Mouse (Mus musculus) embryonic facial prominence, embryonic 12.5 days (tissue): ENCODE results near the gene Rfng. TPM values are rescaled to one million over a fixed set of nuclear protein-coding genes. Genes with fewer than 3 reads are reported as not detected.
"Not testable (repeated sequence)": the region's sequence is repeated elsewhere in the genome, so short reads cannot be mapped to it uniquely, and the experiment has no call there.

Experiments used
- ATAC-seq: fragments of 200-750 bp; cut with Nextera tagmentation; 2 replicates; pipeline ENCODE4 v1.8.0; 2017; ENCODE audit not compliant: insufficient number of reproducible peaks, insufficient read depth, low FRiP score, low TSS enrichment
- H3K27ac ChIP-seq: fragments of 300-500 bp; sonication (generic); 2 replicates; pipeline ENCODE4 v1.5.1; 2016; ENCODE audit warnings: mild to moderate bottlenecking
- H3K27me3 ChIP-seq: fragments of 300-500 bp; sonication (generic); 2 replicates; pipeline ENCODE4 v1.6.1; 2016; ENCODE audit warnings: mild to moderate bottlenecking, moderate library complexity
- H3K36me3 ChIP-seq: fragments of 300-500 bp; sonication (generic); 2 replicates; pipeline ENCODE4 v1.6.1; 2016; ENCODE audit warnings: mild to moderate bottlenecking
- H3K4me1 ChIP-seq: fragments of 300-500 bp; sonication (generic); 2 replicates; pipeline ENCODE4 v1.6.1; 2016
- H3K4me2 ChIP-seq: fragments of 300-500 bp; sonication (generic); replicated peaks from 2 replicates; pipeline ENCODE4 v1.6.1; 2016; ENCODE audit warnings: mild to moderate bottlenecking, moderate library complexity
- H3K4me3 ChIP-seq: fragments of 300-500 bp; sonication (generic); 2 replicates; pipeline ENCODE4 v1.5.1; 2016; ENCODE audit warnings: mild to moderate bottlenecking
- H3K9ac ChIP-seq: fragments of 300-500 bp; sonication (generic); 2 replicates; pipeline ENCODE4 v1.6.1; 2016; ENCODE audit warnings: mild to moderate bottlenecking, moderate library complexity
- H3K9me3 ChIP-seq: fragments of 300-500 bp; sonication (generic); 2 replicates; pipeline ENCODE4 v1.6.1; 2016; ENCODE audit warnings: mild to moderate bottlenecking, moderate library complexity
- WGBS: fragments of 180-500 bp; shearing (Covaris S2); methylation state at CpG from one replicate; pipeline ENCODE4 v1.1.7; 2016; 5-methylcytosine and 5-hydroxymethylcytosine counted together
- polyA plus RNA-seq: library from polyadenylated mRNA; unstranded; fragments of >200 nt; fragmentation: Nextera tagmentation; extraction: Ambion mirVana; gene quantifications from 2 replicates; pipeline ENCODE4 v1.2.1, GENCODE M21; 2016

Gene Rfng
- 47.0 and 47.2 TPM in 2 replicates for polyA plus RNA-seq

DNA sequence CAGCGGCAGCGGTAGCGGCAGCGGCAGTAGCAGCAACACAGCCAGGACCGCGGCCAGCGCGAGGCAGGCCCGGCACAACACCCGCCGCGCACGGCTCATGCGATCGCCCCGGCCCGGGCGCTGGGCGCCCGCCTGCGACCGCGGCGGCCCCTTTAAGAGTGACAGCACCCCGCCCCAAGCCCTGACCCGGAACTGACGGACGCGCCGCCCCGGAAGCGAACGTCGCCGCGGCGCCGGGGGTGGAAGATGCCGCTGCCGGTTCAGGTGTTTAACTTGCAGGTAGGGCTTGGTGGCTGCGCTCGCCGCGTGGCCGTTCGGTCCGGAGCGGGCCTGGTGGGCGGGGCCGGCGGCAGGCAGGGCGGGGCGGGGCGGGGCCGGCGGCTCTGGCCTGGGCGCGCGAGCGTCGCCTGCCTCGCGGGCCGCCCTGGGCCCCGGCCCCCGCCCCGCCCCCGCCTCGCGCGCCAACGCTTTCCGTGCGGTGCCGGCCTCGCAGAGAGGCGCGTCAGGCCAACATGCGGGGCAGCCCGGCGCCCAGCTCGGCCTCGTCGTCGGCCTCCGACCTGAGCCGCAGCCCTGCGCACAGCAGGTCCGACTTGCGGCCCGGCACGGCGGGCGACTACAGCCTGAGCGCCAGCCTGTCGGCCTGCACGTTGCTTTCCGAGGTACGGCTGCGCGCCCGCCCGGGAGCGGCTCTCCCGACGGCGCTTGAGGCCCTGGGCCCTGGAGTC is at the start of gene Rfng, which contains the start of gene Gps1:
Gene Rfng, minus strand, starts transcription at position 144 of the 728 bp plus-strand sequence.
Gene Gps1, plus strand, starts transcription at position 209 of the 728 bp plus-strand sequence.
- Histone ChIP-seq H3K9me3 (no peaks in the 10 kb centered on the region), H3K27ac (peak within 1 kb of the TSS; percentile 84), H3K36me3 (peaks cover 42% of the 10 kb centered on the region), H3K9ac (peak within 1 kb of the TSS; percentile 96), H3K4me3 (peak within 1 kb of the TSS; percentile 99), H3K27me3 (no peaks in the 10 kb centered on the region), H3K4me2 (peak within 1 kb of the TSS; percentile 98), H3K4me1 (peaks cover 13% of the 10 kb centered on the region)
- WGBS: under 1% methylated on average over 70 of the region's 107 CpGs
- ATAC-seq: peak; percentile 74

DNA sequence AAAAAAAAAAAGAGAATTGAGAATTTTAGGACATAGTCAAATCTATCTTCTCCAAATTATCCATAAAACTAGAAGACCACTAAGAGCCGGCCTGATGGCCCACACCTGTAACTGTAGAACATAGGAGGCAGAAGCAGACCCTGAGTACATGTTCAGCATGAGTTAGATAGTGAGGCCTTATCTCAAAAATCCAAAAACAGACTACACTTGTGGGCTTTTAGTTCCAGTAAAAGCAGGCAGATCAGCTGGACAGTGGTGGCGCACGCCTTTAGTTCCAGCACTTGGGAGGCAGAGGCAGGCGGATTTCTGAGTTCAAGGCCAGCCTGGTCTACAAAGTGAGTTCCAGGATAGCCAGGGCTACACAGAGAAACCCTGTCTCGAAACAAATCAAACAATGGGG is 49.0 kb upstream of the Rfng start:
- H3K27me3 ChIP-seq, H3K4me2 ChIP-seq, ATAC-seq, H3K4me1 ChIP-seq, H3K9me3 ChIP-seq, H3K4me3 ChIP-seq, H3K9ac ChIP-seq: not testable (repeated sequence)
- peaks cover 12% of the 10 kb centered on the region; the same call in 1 of the 2 replicates for H3K36me3 ChIP-seq
- 0 out of 2 replicates have a peak overlapping the region, but pooled peaks have one; percentile 30 for H3K27ac ChIP-seq
- WGBS: 91% methylated on average over 5 of the region's 5 CpGs

- H3K36me3 ChIP-seq: peaks cover 12% of the 10 kb centered on the region; the same call in 1 of the 2 replicates
- H3K4me3 ChIP-seq: no peak overlapping the region
- WGBS: 79% methylated on average over 3 of the region's 3 CpGs
- no peaks in the 10 kb centered on the region for H3K27me3 ChIP-seq
- H3K4me2 ChIP-seq: no peak overlapping the region
- H3K9ac ChIP-seq: no peak overlapping the region
- no peaks in the 10 kb centered on the region for H3K9me3 ChIP-seq
- ATAC-seq: no peak
- H3K4me1 ChIP-seq: no peaks in the 10 kb centered on the region
- no peak overlapping the region for H3K27ac ChIP-seq
These were observed 47.8 kb upstream of the Rfng start for GRCm38 (mm10) chr11:120831659-120832440.

- 69% methylated on average over 12 of the region's 12 CpGs for WGBS
- H3K9ac ChIP-seq: no peak overlapping the region
- no peak overlapping the region for H3K27ac ChIP-seq
- no peak for ATAC-seq
- H3K27me3 ChIP-seq: no peaks in the 10 kb centered on the region
- H3K4me3 ChIP-seq: no peak overlapping the region
- H3K4me2 ChIP-seq: no peak overlapping the region
- peaks cover 12% of the 10 kb centered on the region; the same call in 1 of the 2 replicates for H3K36me3 ChIP-seq
- peaks cover 8% of the 10 kb centered on the region for H3K4me1 ChIP-seq
- H3K9me3 ChIP-seq: no peaks in the 10 kb centered on the region
These were observed 46.7 kb upstream of the Rfng start for GRCm38 (mm10) chr11:120830686-120831085.

GRCm38 (mm10) chr11:120829757-120830532 is 45.9 kb upstream of the Rfng start:
- 84% methylated on average over 10 of the region's 10 CpGs for WGBS
- ATAC-seq: no peak
- H3K4me2 ChIP-seq: no peak overlapping the region
- no peak overlapping the region for H3K4me3 ChIP-seq
- H3K27ac ChIP-seq: no peak overlapping the region
- H3K27me3 ChIP-seq: no peaks in the 10 kb centered on the region
- peaks cover 15% of the 10 kb centered on the region for H3K4me1 ChIP-seq
- no peaks in the 10 kb centered on the region for H3K9me3 ChIP-seq
- no peak overlapping the region for H3K9ac ChIP-seq
- peaks cover 12% of the 10 kb centered on the region; the same call in 1 of the 2 replicates for H3K36me3 ChIP-seq

GRCm38 (mm10) chr11:120828416-120828815 is 44.4 kb upstream of the Rfng start:
- Histone ChIP-seq H3K9me3 (no peaks in the 10 kb centered on the region), H3K4me3 (no peak overlapping the region), H3K36me3 (peaks cover 12% of the 10 kb centered on the region; the same call in 1 of the 2 replicates), H3K27ac (no peak overlapping the region), H3K9ac (no peak overlapping the region), H3K27me3 (no peaks in the 10 kb centered on the region), H3K4me2 (no peak overlapping the region), H3K4me1 (peaks cover 15% of the 10 kb centered on the region)
- no peak for ATAC-seq
- WGBS: 76% methylated on average over 4 of the region's 4 CpGs

GRCm38 (mm10) chr11:120826016-120826953 is 42.3 kb upstream of the Rfng start:
- H3K4me1 ChIP-seq: peaks cover 33% of the 10 kb centered on the region
- H3K4me3 ChIP-seq: no peak overlapping the region
- peaks cover 18% of the 10 kb centered on the region for H3K36me3 ChIP-seq
- no peaks in the 10 kb centered on the region for H3K9me3 ChIP-seq
- no peak overlapping the region for H3K9ac ChIP-seq
- H3K27me3 ChIP-seq: no peaks in the 10 kb centered on the region
- no peak for ATAC-seq
- 85% methylated on average over 8 of the region's 8 CpGs for WGBS
- H3K27ac ChIP-seq: peak overlapping the region; percentile 98
- H3K4me2 ChIP-seq: no peak overlapping the region

DNA sequence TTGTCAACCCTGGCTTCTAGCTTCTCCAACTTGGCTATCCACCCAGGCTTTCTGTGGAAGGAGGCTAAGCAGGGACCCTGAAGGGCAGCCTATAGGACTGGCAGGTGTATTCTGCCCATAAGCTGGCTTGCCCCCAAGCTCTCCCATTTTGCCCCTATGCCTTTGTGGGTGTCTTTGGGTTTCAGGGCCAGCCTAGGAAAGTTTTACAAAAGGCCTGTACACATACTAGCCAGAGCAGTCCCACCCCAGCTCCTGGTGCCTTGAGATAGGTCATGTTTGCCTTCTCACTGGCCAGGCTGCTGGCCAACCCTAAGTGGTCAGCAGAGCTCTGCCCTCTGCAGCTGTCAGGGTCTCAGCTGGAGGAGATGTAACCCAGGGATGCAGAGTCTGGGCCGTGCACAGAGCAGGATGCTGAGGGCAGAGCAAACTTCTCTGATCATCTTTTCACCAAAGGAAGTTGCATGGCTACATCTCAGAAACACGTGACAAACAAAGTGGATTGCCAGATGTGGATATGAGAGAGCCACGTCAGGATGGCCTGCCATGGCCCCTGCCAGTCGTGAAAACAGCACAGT is 41.4 kb upstream of the Rfng start:
- peak overlapping the region; percentile 97 for H3K4me2 ChIP-seq
- no peaks in the 10 kb centered on the region for H3K9me3 ChIP-seq
- H3K4me3 ChIP-seq: peak overlapping the region; percentile 83
- peak overlapping the region; percentile 92 for H3K9ac ChIP-seq
- whole genome bisulfite sequencing: 26% methylated on average over 4 of the region's 4 CpGs
- peak overlapping the region; percentile 98 for H3K27ac ChIP-seq
- no peak for ATAC-seq
- peaks cover 38% of the 10 kb centered on the region for H3K4me1 ChIP-seq
- H3K27me3 ChIP-seq: no peaks in the 10 kb centered on the region
- peaks cover 26% of the 10 kb centered on the region for H3K36me3 ChIP-seq

GRCm38 (mm10) chr11:120824787-120825288 is 40.8 kb upstream of the Rfng start:
- peak overlapping the region; percentile 83 for H3K4me3 ChIP-seq

More at GRCm38 (mm10) chr11:120824787-120825288, 40.8 kb upstream of the Rfng start:
- Histone ChIP-seq H3K4me2 (peak overlapping the region; percentile 97), H3K36me3 (peaks cover 26% of the 10 kb centered on the region), H3K9me3 (no peaks in the 10 kb centered on the region), H3K9ac (peak overlapping the region; percentile 92), H3K27me3 (no peaks in the 10 kb centered on the region), H3K4me1 (peaks cover 38% of the 10 kb centered on the region), H3K27ac (peak overlapping the region; percentile 98)
- peak; percentile 58 for ATAC-seq
- WGBS: under 1% methylated on average over 21 of the region's 21 CpGs
